Mouse (Mus musculus): ENCODE data around the gene Fkbp6. TPM values are rescaled to one million over a fixed set of nuclear protein-coding genes. Genes with fewer than 3 reads are reported as not detected.

The Fkbp6 gene
- polyA plus RNA-seq, 1 experiment: 0.40 TPM

DNA sequence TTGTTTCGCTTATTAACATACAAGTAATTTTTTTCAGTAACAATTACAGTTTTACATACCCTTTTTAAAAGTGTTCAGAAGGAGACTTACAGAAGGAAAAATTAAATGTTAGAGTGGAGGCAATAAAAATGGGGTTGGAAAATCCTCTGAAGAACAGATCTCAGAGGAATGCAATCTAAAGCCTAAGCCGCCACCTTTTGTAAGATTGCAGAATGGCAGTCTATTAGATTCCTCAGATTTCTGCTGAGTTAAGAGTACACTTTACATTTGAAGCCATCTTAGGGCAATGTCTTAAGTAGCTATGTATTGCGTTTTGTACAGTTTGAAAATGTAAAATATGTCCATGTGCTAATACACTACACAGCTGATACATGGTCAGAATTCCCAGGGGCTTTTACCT, 47.4 kb downstream of the Fkbp6 start:
- TF ChIP-seq CTCF (IDR thresholded peaks at IDR 0.05; ENCODE audit: borderline replicate concordance, extremely low read depth, insufficient read depth, insufficient read length) (no peak), POLR2A (IDR thresholded peaks at IDR 0.05; ENCODE audit: borderline replicate concordance, extremely low read depth, insufficient read depth, insufficient read length, poor library complexity, severe bottlenecking) (no peak)
- DNase-seq (ENCODE audit: low read depth): peak; percentile 18

DNA sequence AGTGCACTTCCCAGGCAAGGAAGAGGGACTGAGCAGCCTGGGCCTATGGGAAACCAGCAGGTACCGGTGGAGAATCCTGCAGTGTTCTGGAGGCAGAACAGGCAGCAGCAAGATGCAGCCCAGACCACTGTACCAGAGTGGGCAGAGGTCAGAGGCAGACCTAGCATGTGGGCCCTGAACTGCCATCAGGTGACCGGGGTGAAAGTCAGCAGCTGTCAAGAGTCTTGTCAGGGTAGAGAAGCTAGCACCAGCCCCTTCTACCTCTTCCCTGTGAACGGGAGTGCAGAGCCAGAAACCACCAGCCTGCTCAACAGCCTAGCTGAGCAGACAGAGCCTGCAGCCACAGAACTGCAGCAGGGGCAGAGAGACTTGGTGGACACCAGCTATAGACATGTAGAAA, 47.9 kb downstream of the Fkbp6 start:
- TF ChIP-seq CTCF (IDR thresholded peaks at IDR 0.05; ENCODE audit: borderline replicate concordance, extremely low read depth, insufficient read depth, insufficient read length): no peak
- no peak for TF ChIP-seq POLR2A (IDR thresholded peaks at IDR 0.05; ENCODE audit: borderline replicate concordance, extremely low read depth, insufficient read depth, insufficient read length, poor library complexity, severe bottlenecking)
- no peak for DNase-seq (ENCODE audit: low read depth)

DNA sequence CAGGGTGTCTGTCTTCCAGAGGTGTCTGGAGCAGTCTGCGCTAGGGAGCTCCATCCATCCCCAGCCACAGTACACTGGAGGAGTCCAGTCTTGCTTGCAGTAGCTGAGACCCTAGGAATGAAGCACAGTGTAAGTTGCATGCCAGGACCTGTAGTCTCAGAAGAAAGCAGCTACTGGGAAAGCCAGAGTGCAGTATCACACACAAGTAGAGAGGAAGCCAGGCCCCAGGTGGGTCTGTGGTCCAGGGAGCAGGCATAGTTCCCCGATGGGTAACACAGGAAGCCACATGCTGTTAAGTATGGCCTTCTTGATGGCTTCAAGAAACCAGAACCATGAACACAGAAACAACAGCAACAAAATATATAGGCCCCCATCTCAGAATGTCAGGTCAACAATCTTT, 57.8 kb downstream of the Fkbp6 start:
- TF ChIP-seq CTCF (IDR thresholded peaks at IDR 0.05; ENCODE audit: borderline replicate concordance, extremely low read depth, insufficient read depth, insufficient read length): no peak
- no peak for DNase-seq (ENCODE audit: low read depth)

DNA sequence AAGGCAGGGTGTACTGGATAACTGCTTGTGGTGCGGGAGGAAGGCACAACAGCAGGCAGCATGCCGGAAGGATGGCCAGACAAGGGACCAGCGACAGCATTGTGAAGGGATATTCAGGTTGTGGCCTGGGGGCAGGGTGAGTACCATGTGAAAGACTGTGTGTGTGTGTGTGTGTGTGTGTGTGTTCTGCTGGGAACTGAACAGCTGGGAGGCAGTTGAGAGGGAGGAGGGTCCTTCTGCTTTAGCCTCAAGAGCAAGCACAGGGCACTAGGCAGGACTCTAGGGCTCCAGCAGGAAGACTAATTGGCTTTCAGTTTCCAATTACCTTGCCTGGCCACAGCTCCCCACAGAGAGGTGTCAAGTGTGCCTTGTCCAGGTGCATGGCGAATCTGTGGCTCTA, 58.7 kb downstream of the Fkbp6 start:
- no peak for DNase-seq (ENCODE audit: low read depth)
- no peak for TF ChIP-seq POLR2A (IDR thresholded peaks at IDR 0.05; ENCODE audit: borderline replicate concordance, extremely low read depth, insufficient read depth, insufficient read length, poor library complexity, severe bottlenecking)
- TF ChIP-seq CTCF (IDR thresholded peaks at IDR 0.05; ENCODE audit: borderline replicate concordance, extremely low read depth, insufficient read depth, insufficient read length): no peak

DNA sequence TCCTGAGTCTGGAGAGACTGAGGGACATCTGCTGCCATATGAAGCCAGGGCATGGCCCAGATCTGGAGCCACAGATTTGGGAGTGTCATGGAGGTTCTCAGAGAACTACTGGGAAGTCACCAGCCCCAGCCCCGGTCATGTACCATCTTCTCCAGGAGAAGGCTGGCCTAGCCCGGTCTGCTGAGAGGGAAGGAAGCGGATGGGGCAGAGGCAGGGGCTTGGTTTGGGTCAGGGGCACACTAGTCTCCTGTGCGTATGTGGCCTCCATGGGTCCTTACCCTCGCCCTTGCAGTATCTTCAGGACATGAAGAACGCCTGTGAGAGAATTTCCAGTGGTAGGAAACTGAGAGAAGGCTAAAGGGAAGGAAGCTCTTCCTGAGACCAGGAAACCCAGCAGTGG, 59.1 kb downstream of the Fkbp6 start:
- TF ChIP-seq POLR2A (IDR thresholded peaks at IDR 0.05; ENCODE audit: borderline replicate concordance, extremely low read depth, insufficient read depth, insufficient read length, poor library complexity, severe bottlenecking) (no peak), CTCF (IDR thresholded peaks at IDR 0.05; ENCODE audit: borderline replicate concordance, extremely low read depth, insufficient read depth, insufficient read length) (no peak)
- DNase-seq (ENCODE audit: low read depth): no peak

DNA sequence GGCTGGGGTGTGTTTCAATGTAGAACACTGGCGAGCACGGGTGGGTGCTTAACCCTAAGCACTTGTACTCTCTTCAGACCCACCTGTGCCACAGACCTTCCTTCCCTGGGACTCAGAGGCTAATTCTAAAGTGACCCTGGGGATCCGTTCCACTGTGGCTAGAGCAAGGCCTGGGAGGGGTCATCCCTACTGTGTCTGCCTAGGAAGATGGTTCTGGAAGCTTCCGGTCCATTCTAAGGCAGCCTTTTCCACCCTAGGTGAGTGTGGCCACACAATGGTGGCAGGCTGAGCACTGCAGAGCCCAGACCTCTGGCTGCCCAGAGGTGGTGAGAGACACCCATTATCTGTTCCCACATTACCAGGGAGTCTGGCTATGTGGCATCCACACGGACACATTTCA, 62.9 kb downstream of the Fkbp6 start:
- TF ChIP-seq POLR2A (IDR thresholded peaks at IDR 0.05; ENCODE audit: borderline replicate concordance, extremely low read depth, insufficient read depth, insufficient read length, poor library complexity, severe bottlenecking) (no peak), CTCF (IDR thresholded peaks at IDR 0.05; ENCODE audit: borderline replicate concordance, extremely low read depth, insufficient read depth, insufficient read length) (no peak)
- DNase-seq (ENCODE audit: low read depth): no peak

DNA sequence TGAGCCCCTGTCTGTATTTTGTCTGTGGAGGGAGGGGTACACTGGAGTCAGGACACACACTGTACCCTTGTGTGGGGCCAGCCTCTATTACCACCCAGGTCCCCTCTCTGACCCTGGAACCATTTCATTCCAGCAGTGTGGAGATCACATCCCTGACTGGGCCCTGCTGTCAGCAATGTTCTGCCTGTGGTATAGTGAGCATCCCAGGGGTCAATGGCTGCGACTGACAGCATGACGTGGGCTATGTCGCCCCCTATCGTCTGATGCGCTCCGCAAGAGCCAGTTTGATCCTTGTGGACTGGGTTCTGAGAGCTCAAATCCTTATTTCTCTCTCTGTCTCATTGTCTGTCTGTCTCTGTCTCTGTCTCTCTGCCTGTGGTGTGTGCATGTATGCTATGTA, 63.7 kb downstream of the Fkbp6 start:
- DNase-seq (ENCODE audit: low read depth): peak; percentile 91
- TF ChIP-seq CTCF (IDR thresholded peaks at IDR 0.05; ENCODE audit: borderline replicate concordance, extremely low read depth, insufficient read depth, insufficient read length) (peak; percentile 96), POLR2A (IDR thresholded peaks at IDR 0.05; ENCODE audit: borderline replicate concordance, extremely low read depth, insufficient read depth, insufficient read length, poor library complexity, severe bottlenecking) (no peak)

DNA sequence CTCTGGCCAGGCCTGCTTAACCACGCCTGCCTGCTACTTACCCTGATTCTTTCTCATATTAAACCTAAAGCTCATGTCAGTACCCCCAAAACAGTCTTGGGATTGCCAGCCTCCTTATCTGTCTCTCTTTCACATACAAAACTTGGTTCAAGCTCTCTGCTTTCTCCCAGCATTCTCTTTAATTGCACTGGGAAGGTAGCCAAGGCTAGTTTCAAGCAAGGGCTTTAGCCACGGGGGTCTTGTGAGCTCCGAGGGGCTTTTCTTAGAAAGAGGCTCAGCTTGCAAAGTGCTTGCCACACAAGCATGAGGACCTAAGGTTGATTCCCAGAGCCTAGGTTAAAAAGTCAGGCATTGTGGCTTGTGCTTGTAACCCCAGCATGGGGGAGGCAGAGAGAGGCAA, 64.6 kb downstream of the Fkbp6 start:
- TF ChIP-seq CTCF (IDR thresholded peaks at IDR 0.05; ENCODE audit: borderline replicate concordance, extremely low read depth, insufficient read depth, insufficient read length): no peak
- TF ChIP-seq POLR2A (IDR thresholded peaks at IDR 0.05; ENCODE audit: borderline replicate concordance, extremely low read depth, insufficient read depth, insufficient read length, poor library complexity, severe bottlenecking): no peak
- peak; percentile 82 for DNase-seq (ENCODE audit: low read depth)

DNA sequence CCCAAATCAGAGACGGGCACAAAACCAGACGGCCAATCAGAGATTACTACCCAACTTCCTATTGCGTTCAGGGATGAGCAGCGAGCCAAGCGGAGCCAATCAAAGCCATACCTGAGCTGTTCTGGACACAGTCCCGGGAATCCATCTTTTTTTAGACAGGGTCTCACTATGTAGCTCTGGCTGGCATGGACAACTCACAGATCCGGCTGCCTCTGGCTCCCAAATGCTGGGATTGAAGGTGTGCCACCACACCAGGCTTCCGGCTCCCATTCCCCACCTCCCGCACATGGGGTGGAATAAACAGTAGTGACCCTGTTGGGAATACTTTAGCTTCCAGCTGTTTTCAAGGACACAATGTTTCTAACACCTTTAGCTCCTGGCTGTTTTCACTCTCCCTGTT, 69.6 kb downstream of the Fkbp6 start:
- peak; percentile 26 for DNase-seq (ENCODE audit: low read depth)
- TF ChIP-seq CTCF (IDR thresholded peaks at IDR 0.05; ENCODE audit: borderline replicate concordance, extremely low read depth, insufficient read depth, insufficient read length): no peak
- TF ChIP-seq POLR2A (IDR thresholded peaks at IDR 0.05; ENCODE audit: borderline replicate concordance, extremely low read depth, insufficient read depth, insufficient read length, poor library complexity, severe bottlenecking): no peak

DNA sequence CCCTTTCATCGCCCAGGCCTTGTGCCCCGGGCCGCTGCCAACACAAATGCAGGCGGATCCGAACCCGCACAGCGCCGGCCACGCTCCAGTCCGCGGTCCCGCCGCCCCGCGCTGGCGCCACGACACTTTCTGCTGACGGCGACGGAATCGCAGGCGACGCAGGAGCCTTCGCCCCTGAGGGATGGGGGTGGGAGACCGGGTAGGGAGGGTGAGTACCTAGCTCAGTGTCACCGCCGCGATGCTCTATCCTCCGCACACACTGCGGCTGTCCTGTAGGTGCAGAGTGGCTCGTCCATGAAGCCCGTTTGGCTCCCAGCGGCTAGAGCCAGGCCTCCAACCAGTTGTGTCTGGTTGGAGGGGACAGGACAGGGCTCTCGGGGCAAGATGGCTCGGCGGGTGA, 73.2 kb downstream of the Fkbp6 start:
- TF ChIP-seq POLR2A (IDR thresholded peaks at IDR 0.05; ENCODE audit: borderline replicate concordance, extremely low read depth, insufficient read depth, insufficient read length, poor library complexity, severe bottlenecking) (no peak), CTCF (IDR thresholded peaks at IDR 0.05; ENCODE audit: borderline replicate concordance, extremely low read depth, insufficient read depth, insufficient read length) (no peak)
- peak; percentile 36 for DNase-seq (ENCODE audit: low read depth)

DNA sequence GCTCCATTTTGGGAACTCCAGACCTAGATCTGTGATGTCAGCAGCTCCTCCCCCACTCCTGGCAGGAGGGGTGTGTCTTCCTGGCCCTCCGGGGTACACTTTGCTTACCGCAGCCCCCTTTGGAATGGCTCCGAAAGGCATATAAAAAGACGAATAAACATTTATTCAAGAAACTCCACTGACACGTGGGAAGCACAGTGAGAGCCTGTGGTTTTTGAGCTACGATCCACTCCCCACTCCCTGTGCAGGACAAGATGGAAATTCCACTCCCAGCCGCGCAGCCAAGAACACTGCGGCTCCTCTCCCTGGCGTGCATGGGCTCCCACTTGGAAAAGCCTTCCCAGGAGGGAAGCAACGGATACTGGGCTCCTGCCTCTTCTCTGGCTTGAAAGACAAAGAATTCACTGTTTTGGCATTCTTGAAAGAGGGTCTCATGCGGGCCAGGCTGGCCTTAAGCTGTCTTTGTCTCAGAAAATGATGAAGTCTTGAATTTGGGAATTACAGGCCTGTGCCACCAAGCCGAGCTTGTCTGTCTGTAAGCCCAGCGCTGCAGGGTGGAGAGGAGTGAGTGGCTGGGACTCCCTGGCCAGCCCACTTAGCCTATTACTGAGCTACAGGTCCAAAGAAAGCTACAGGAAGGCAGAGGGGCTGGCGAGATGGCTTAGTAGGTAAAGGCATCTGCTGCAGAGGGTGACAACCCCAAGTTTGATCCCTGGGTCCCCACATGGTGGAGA, 75.0 kb downstream of the Fkbp6 start:
- no peak for TF ChIP-seq CTCF (IDR thresholded peaks at IDR 0.05; ENCODE audit: borderline replicate concordance, extremely low read depth, insufficient read depth, insufficient read length)
- no peak for TF ChIP-seq POLR2A (IDR thresholded peaks at IDR 0.05; ENCODE audit: borderline replicate concordance, extremely low read depth, insufficient read depth, insufficient read length, poor library complexity, severe bottlenecking)
- peak; percentile 84 for DNase-seq (ENCODE audit: low read depth)

DNA sequence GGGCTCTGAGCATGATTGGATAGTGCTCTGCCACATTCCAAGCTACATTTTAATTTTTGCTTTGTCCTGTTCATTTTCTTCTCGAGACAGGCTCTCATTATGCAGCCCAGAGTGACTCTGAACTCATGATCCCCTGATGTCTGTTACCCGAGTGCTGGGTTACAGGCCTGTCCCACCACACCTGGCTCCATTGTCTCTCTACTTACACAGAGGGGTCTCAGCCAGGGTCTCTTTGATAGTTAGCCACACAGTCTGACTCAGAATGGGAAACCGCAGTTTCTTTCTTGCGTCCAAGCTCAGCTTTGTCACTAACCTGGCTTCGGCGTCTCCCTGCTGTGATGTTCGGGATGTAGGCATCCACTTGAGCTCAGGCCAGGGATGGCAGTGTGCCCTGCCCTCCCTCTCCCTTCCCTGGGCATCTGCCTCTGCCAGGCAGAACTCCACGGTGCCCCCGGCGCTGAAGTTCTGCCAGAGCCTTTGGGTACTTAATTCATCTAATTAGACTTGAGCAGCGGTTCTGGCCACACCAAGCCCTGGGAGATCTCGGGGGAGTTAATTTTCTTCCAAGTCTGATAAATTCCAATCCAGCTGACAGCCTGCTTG, 78.2 kb downstream of the Fkbp6 start:
- TF ChIP-seq CTCF (IDR thresholded peaks at IDR 0.05; ENCODE audit: borderline replicate concordance, extremely low read depth, insufficient read depth, insufficient read length) (no peak), POLR2A (IDR thresholded peaks at IDR 0.05; ENCODE audit: borderline replicate concordance, extremely low read depth, insufficient read depth, insufficient read length, poor library complexity, severe bottlenecking) (no peak)
- DNase-seq (ENCODE audit: low read depth): peak; percentile 96

Measured in brain, embryonic 14.5 days (tissue).